Mouse (Mus musculus) C2C12 (cell line): ENCODE measurements around the gene Gpam.

ENCODE experiments used
- CTCF ChIP-seq: IDR thresholded peaks from one replicate; pipeline ENCODE4 v1.5.1; 2011; ENCODE audit not compliant: control insufficient read depth, insufficient read depth, insufficient read length
- MYOD1 ChIP-seq: IDR thresholded peaks from one replicate; pipeline ENCODE4 v1.6.1; 2011; ENCODE audit warnings: low read depth; ENCODE audit not compliant: control insufficient read depth, insufficient read length
- MYOG ChIP-seq: IDR thresholded peaks from one replicate; pipeline ENCODE4 v1.6.1; 2011; ENCODE audit not compliant: control insufficient read depth, insufficient read length; ENCODE audit errors: extremely low read depth

- TF ChIP-seq MYOD1 (no peak), CTCF (no peak), MYOG (no peak)
Observed at GRCm38 (mm10) chr19:55162271-55162670, 35.2 kb upstream of the Gpam start.
